Mouse (Mus musculus) lung, postnatal 4 days (tissue): ENCODE measurements at regions not wholly inside any gene's neighbourhood (a gene's known extent, or its start where the extent isn't known, plus 50 kb on each side); places are given as distances from the start of the nearest gene placed in this dataset.
A peak's percentile ranks its signal among the peaks of the same experiment; 100 is the strongest.
"Not testable (repeated sequence)": the region's sequence is repeated elsewhere in the genome, so short reads cannot be mapped to it uniquely, and the experiment has no call there.

ENCODE experiments used
- DNase-seq, 2 experiments: peaks; one replicate each; pipeline ENCODE4 v3.0.0; 2021

GRCm38 (mm10) chr5:42884251-42884650 lies 348.7 kb upstream of the Cpeb2 start:
- DNase-seq: no peak

GRCm38 (mm10) chr5:42891890-42892289 lies 341.1 kb upstream of the Cpeb2 start:
- no peak for DNase-seq

- no peak for DNase-seq
These were observed 326.8 kb upstream of the Cpeb2 start for GRCm38 (mm10) chr5:42906136-42906535.

GRCm38 (mm10) chr5:42919328-42919727 lies 313.6 kb upstream of the Cpeb2 start:
- no peak for DNase-seq

- no peak for DNase-seq
These were observed 300.9 kb upstream of the Cpeb2 start for GRCm38 (mm10) chr5:42932106-42932505.

GRCm38 (mm10) chr5:42959296-42959862 lies 273.6 kb upstream of the Cpeb2 start:
- DNase-seq: no peak

- not testable (repeated sequence) for DNase-seq
These were observed 266.0 kb upstream of the Cpeb2 start for GRCm38 (mm10) chr5:42966952-42967351.

GRCm38 (mm10) chr5:42969209-42969608 lies 263.8 kb upstream of the Cpeb2 start:
- DNase-seq: no peak

- no peak for DNase-seq
These were observed 263.3 kb upstream of the Cpeb2 start for GRCm38 (mm10) chr5:42969621-42970020.

- no peak for DNase-seq
These were observed 255.9 kb upstream of the Cpeb2 start for GRCm38 (mm10) chr5:42977108-42977507.

- DNase-seq: no peak
These were observed 251.9 kb upstream of the Cpeb2 start for GRCm38 (mm10) chr5:42980946-42981650.

GRCm38 (mm10) chr5:42986203-42986602 lies 246.8 kb upstream of the Cpeb2 start:
- DNase-seq: peak; percentile 6 to 25

GRCm38 (mm10) chr5:42987710-42988466 lies 245.1 kb upstream of the Cpeb2 start:
- DNase-seq: peak in 1 of 2 experiments; percentile 13

GRCm38 (mm10) chr5:42989287-42989686 lies 243.7 kb upstream of the Cpeb2 start:
- DNase-seq: no peak

- peak in 1 of 2 experiments; percentile 4 for DNase-seq
These were observed 208.9 kb upstream of the Cpeb2 start for GRCm38 (mm10) chr5:43024006-43024593.

- DNase-seq: no peak
These were observed 201.7 kb upstream of the Cpeb2 start for GRCm38 (mm10) chr5:43031285-43031684.

GRCm38 (mm10) chr5:43031916-43032315 lies 201.1 kb upstream of the Cpeb2 start:
- DNase-seq: no peak

- no peak for DNase-seq
These were observed 198.5 kb upstream of the Cpeb2 start for GRCm38 (mm10) chr5:43034421-43034820.

- DNase-seq: peak; percentile 40 to 51
These were observed 195.4 kb upstream of the Cpeb2 start for GRCm38 (mm10) chr5:43037592-43037991.

- DNase-seq: no peak
These were observed 193.4 kb upstream of the Cpeb2 start for GRCm38 (mm10) chr5:43039525-43039924.

- no peak for DNase-seq
These were observed 190.4 kb upstream of the Cpeb2 start for GRCm38 (mm10) chr5:43042585-43042984.

- DNase-seq: no peak
These were observed 187.1 kb upstream of the Cpeb2 start for GRCm38 (mm10) chr5:43045860-43046259.

GRCm38 (mm10) chr5:43047316-43047715 lies 185.7 kb upstream of the Cpeb2 start:
- DNase-seq: no peak
